Mouse (Mus musculus) heart, postnatal 0 days (tissue): ENCODE data around the gene Tent2.

Experiments used
- CTCF ChIP-seq: IDR thresholded peaks from 2 replicates; pipeline ENCODE4 v1.5.1; 2016; ENCODE audit warnings: antibody characterized with exemption, control low read depth, low read depth
- EP300 ChIP-seq: IDR thresholded peaks from 2 replicates; pipeline ENCODE4 v1.6.1; 2016; ENCODE audit warnings: antibody characterized with exemption, low read depth

GRCm38 (mm10) chr13:93231016-93231415 is 38.8 kb upstream of the Tent2 start:
- TF ChIP-seq CTCF = no peak
- no peak for TF ChIP-seq EP300
